Comparison of ENCODE assay signal across 9 mouse cellular contexts in genomic region chr16:41532661-41533551, GRCm38 (mm10).
A peak's percentile ranks its signal among the peaks of the same experiment; 100 is the strongest.
DNase-seq lines count a peak whose midpoint lies in the region; ATAC-seq and TF ChIP-seq lines count a peak whose summit lies in the region.
"Had no signal": no experiment of that assay in that cellular context is flagged by ENCODE, and none has a peak within 500 bp of the region (broad histone marks: within the 10 kb centered on the region; RNA-seq: fewer than 3 reads in every experiment).

No protein-coding gene starts in this region.

- peak; percentile 70 for ATAC-seq in cerebellum, adult (ENCODE audit: insufficient number of reproducible peaks, low FRiP score, low TSS enrichment)
- peak; percentile 94 for ATAC-seq in forebrain, embryonic 13.5 days
- peak; percentile 94 for ATAC-seq in hindbrain, embryonic 13.5 days (ENCODE audit: low FRiP score)
- peak; percentile 85 for ATAC-seq in limb, embryonic 12.5 days (ENCODE audit: insufficient number of reproducible peaks, insufficient read depth, low FRiP score, low TSS enrichment, low read depth)

- 2% methylated on average over 38 of the region's 38 CpGs for WGBS in kidney, adult 2 months
- WGBS in forebrain, embryonic 13.5 days = under 1% methylated on average over 38 of the region's 38 CpGs
- under 1% methylated on average over 38 of the region's 38 CpGs for WGBS in hindbrain, embryonic 13.5 days
- under 1% methylated on average over 38 of the region's 38 CpGs for WGBS in limb, embryonic 12.5 days

- no peaks in the 10 kb centered on the region for H3K27me3 ChIP-seq in kidney, adult 2 months (replicated peaks; ENCODE audit: control insufficient read depth, insufficient read depth, low read length)
- no peaks in the 10 kb centered on the region for H3K27me3 ChIP-seq in forebrain, embryonic 13.5 days
- H3K27me3 ChIP-seq in hindbrain, embryonic 13.5 days = no peaks in the 10 kb centered on the region
- peaks cover 11% of the 10 kb centered on the region for H3K27me3 ChIP-seq in limb, embryonic 12.5 days
- H3K27me3 ChIP-seq: CH12.LX had no signal

- H3K9ac ChIP-seq in forebrain, embryonic 13.5 days = peak overlapping the region; percentile 78
- H3K9ac ChIP-seq in hindbrain, embryonic 13.5 days = peak overlapping the region; percentile 85
- peak overlapping the region; percentile 67 for H3K9ac ChIP-seq in limb, embryonic 12.5 days (replicated peaks)

- H3K4me3 ChIP-seq in kidney, adult 2 months (ENCODE audit: insufficient read depth, low read depth, low read length) = peak overlapping the region; percentile 31; the same call in 1 of the 2 replicates
- peak overlapping the region; percentile 69 for H3K4me3 ChIP-seq in forebrain, embryonic 13.5 days
- peak overlapping the region; percentile 65 for H3K4me3 ChIP-seq in hindbrain, embryonic 13.5 days
- H3K4me3 ChIP-seq in limb, embryonic 12.5 days (replicated peaks) = peak overlapping the region; percentile 58

- H3K4me1 ChIP-seq in kidney, adult 2 months (ENCODE audit: control insufficient read depth, insufficient read depth, low read length) = no peaks in the 10 kb centered on the region
- H3K4me1 ChIP-seq in forebrain, embryonic 13.5 days = peaks cover 35% of the 10 kb centered on the region
- peaks cover 34% of the 10 kb centered on the region for H3K4me1 ChIP-seq in hindbrain, embryonic 13.5 days (replicated peaks)
- H3K4me1 ChIP-seq in limb, embryonic 12.5 days (replicated peaks) = peaks cover 15% of the 10 kb centered on the region; the same call in 1 of the 2 replicates

- H3K9me3 ChIP-seq in forebrain, embryonic 13.5 days (replicated peaks) = no peaks in the 10 kb centered on the region
- no peaks in the 10 kb centered on the region for H3K9me3 ChIP-seq in hindbrain, embryonic 13.5 days
- H3K9me3 ChIP-seq in limb, embryonic 12.5 days = no peaks in the 10 kb centered on the region

- TF ChIP-seq CTCF in kidney, adult 2 months (conservative IDR thresholded peaks at IDR 0.05; ENCODE audit: insufficient read depth, insufficient read length, low read depth, low read length) = no peak

- H3K36me3 ChIP-seq in kidney, adult 2 months (ENCODE audit: control insufficient read depth, insufficient read depth, low read length) = no peaks in the 10 kb centered on the region
- no peaks in the 10 kb centered on the region for H3K36me3 ChIP-seq in forebrain, embryonic 13.5 days (ENCODE audit: poor library complexity, severe bottlenecking)
- H3K36me3 ChIP-seq in hindbrain, embryonic 13.5 days = no peaks in the 10 kb centered on the region
- no peaks in the 10 kb centered on the region for H3K36me3 ChIP-seq in limb, embryonic 12.5 days

- DNase-seq in kidney, adult 2 months = no peak
- DNase-seq in kidney, adult 11 months = no peak
- DNase-seq in retina, postnatal 1 day = peak; percentile 94
- no peak for DNase-seq in urinary bladder, postnatal 36 days (ENCODE audit: low spot score in 2 of 2)

- H3K27ac ChIP-seq in kidney, adult 2 months (ENCODE audit: insufficient read depth, low read depth, low read length) = no peak overlapping the region
- peak overlapping the region; percentile 86 for H3K27ac ChIP-seq in forebrain, embryonic 13.5 days
- H3K27ac ChIP-seq in hindbrain, embryonic 13.5 days = peak overlapping the region; percentile 88
- peak overlapping the region; percentile 62 for H3K27ac ChIP-seq in limb, embryonic 12.5 days

- TF ChIP-seq POLR2A in kidney, adult 2 months (IDR thresholded peaks at IDR 0.05; ENCODE audit: low read depth, low read length) = no peak

- H3K4me2 ChIP-seq in forebrain, embryonic 13.5 days = peak overlapping the region; percentile 83
- peak overlapping the region; percentile 86 for H3K4me2 ChIP-seq in hindbrain, embryonic 13.5 days
- peak overlapping the region; percentile 85 for H3K4me2 ChIP-seq in limb, embryonic 12.5 days
